Mouse (Mus musculus): ENCODE data around the gene Prune1.

DNA sequence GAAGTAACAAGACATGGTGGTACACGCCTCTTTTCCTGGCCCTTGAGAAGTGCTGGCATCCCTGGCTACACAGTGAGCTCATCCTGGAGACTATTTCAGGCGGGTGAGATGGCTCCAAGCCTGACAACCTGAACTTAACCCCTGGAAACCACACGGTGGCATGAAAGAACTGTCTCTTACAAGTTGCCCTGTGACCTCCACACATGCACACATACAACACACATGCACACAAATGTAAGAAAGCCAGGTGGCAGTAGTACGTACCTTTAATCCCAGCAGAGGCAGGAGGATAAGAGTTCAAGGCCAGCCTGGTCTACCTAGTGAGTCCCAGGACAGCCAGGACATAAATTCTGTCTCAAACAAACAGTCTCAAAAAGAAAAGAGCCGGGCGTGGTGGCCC lies 42.9 kb downstream of the Prune1 start:
- TF ChIP-seq CTCF (IDR thresholded peaks at IDR 0.05; ENCODE audit: borderline replicate concordance, insufficient read depth, low read depth, low read length) (no peak), POLR2A (IDR thresholded peaks at IDR 0.05; ENCODE audit: borderline replicate concordance, insufficient read depth, low read length) (no peak)

Data from cerebellum, adult 2 months (tissue).